Mouse (Mus musculus) G1E-ER4 (cell line): ENCODE measurements around the gene Rcc2. TPM values are rescaled to one million over a fixed set of nuclear protein-coding genes. Genes with fewer than 3 reads are reported as not detected.

Experiments used
- GATA1 ChIP-seq: IDR thresholded peaks from one replicate; pipeline ENCODE4 v1.8.0; 2012; ENCODE audit warnings: low read length, inconsistent platforms
- polyA plus RNA-seq: library from polyadenylated mRNA; stranded (reverse); fragments of >175 nt; gene quantifications from 2 replicates; pipeline ENCODE4 v1.2.3, GENCODE M21; 2012

The Rcc2 gene
- polyA plus RNA-seq, 1 experiment = 420 TPM

- TF ChIP-seq GATA1 = no peak
Measured at GRCm38 (mm10) chr4:140718436-140718835, 18.1 kb downstream of the Rcc2 start.

GRCm38 (mm10) chr4:140720091-140720490 lies 19.8 kb downstream of the Rcc2 start:
- TF ChIP-seq GATA1 = no peak

GRCm38 (mm10) chr4:140721968-140722490 lies 21.7 kb downstream of the Rcc2 start:
- no peak for TF ChIP-seq GATA1

- TF ChIP-seq GATA1 = no peak
Measured at GRCm38 (mm10) chr4:140722710-140723109, 22.4 kb downstream of the Rcc2 start.

GRCm38 (mm10) chr4:140723192-140723591 lies 22.9 kb downstream of the Rcc2 start:
- TF ChIP-seq GATA1 = no peak

- no peak for TF ChIP-seq GATA1
Measured at GRCm38 (mm10) chr4:140723801-140724200, 23.5 kb downstream of the Rcc2 start.

- no peak for TF ChIP-seq GATA1
Measured at GRCm38 (mm10) chr4:140724739-140725138, 24.4 kb downstream of the Rcc2 start.

- no peak for TF ChIP-seq GATA1
Measured at GRCm38 (mm10) chr4:140726907-140727306, 26.6 kb downstream of the Rcc2 start.

GRCm38 (mm10) chr4:140731654-140732053 lies 31.3 kb downstream of the Rcc2 start:
- no peak for TF ChIP-seq GATA1

- no peak for TF ChIP-seq GATA1
Measured at GRCm38 (mm10) chr4:140732871-140733270, 32.5 kb downstream of the Rcc2 start.

- TF ChIP-seq GATA1 = no peak
Measured at GRCm38 (mm10) chr4:140740655-140741054, 40.3 kb downstream of the Rcc2 start.

GRCm38 (mm10) chr4:140741401-140741800 lies 41.1 kb downstream of the Rcc2 start:
- TF ChIP-seq GATA1 = no peak

GRCm38 (mm10) chr4:140742543-140742942 lies 42.2 kb downstream of the Rcc2 start, which contains the start of gene Padi6:
Padi6 (minus strand) TSS chr4:140742643.
- no peak for TF ChIP-seq GATA1

GRCm38 (mm10) chr4:140743086-140743485 lies 42.7 kb downstream of the Rcc2 start:
- TF ChIP-seq GATA1 = no peak

GRCm38 (mm10) chr4:140744654-140745053 lies 44.3 kb downstream of the Rcc2 start:
- no peak for TF ChIP-seq GATA1

- no peak for TF ChIP-seq GATA1
Measured at GRCm38 (mm10) chr4:140747978-140748377, 47.6 kb downstream of the Rcc2 start.

- no peak for TF ChIP-seq GATA1
Measured at GRCm38 (mm10) chr4:140750328-140750727, 50.0 kb downstream of the Rcc2 start.

GRCm38 (mm10) chr4:140753366-140753765 lies 53.0 kb downstream of the Rcc2 start:
- TF ChIP-seq GATA1 = no peak
